Mouse (Mus musculus) testis, adult 2 months (tissue): Measurements from ENCODE around the gene Ano1. TPM values are rescaled to one million over a fixed set of nuclear protein-coding genes. Genes with fewer than 3 reads are reported as not detected.

Experiments
- H3K27ac ChIP-seq: fragments of 200-500 bp; 2 replicates; pipeline ENCODE4 v1.5.1; 2012; ENCODE audit warnings: low read depth, low read length; ENCODE audit not compliant: control insufficient read depth, insufficient read depth
- H3K27me3 ChIP-seq: fragments of 200-500 bp; 2 replicates; pipeline ENCODE4 v1.6.1; 2012; ENCODE audit warnings: mild to moderate bottlenecking, low read length, moderate library complexity; ENCODE audit not compliant: control insufficient read depth, insufficient read depth
- H3K36me3 ChIP-seq: fragments of 200-500 bp; 2 replicates; pipeline ENCODE4 v1.6.1; 2012; ENCODE audit warnings: mild to moderate bottlenecking, low read length; ENCODE audit not compliant: control insufficient read depth, insufficient read depth
- H3K4me1 ChIP-seq: fragments of 200-500 bp; 2 replicates; pipeline ENCODE4 v1.6.1; 2012; ENCODE audit warnings: low read length; ENCODE audit not compliant: control insufficient read depth, insufficient read depth
- H3K4me3 ChIP-seq: fragments of 200-500 bp; 2 replicates; pipeline ENCODE4 v1.5.1; 2012; ENCODE audit warnings: low read depth, mild to moderate bottlenecking, low read length, moderate library complexity, mixed read lengths; ENCODE audit not compliant: control insufficient read depth
- CTCF ChIP-seq: fragments of 200-500 bp; IDR thresholded peaks from 2 replicates; pipeline ENCODE4 v1.5.1; 2012; ENCODE audit warnings: low read depth, mild to moderate bottlenecking, inconsistent platforms, low read length, moderate library complexity; ENCODE audit not compliant: control insufficient read depth, insufficient read depth, insufficient replicate concordance
- POLR2A ChIP-seq: fragments of 200-500 bp; IDR thresholded peaks from 2 replicates; pipeline ENCODE4 v1.6.1; 2012; ENCODE audit warnings: low read depth, mild to moderate bottlenecking, inconsistent platforms, low read length, moderate library complexity; ENCODE audit not compliant: control insufficient read depth
- polyA plus RNA-seq: library from polyadenylated mRNA; depleted of rRNA; stranded (reverse); fragments of >200 nt; gene quantifications from 2 replicates; pipeline ENCODE4 v1.2.3, GENCODE M21; 2012

Ano1 gene
- polyA plus RNA-seq, 1 experiment: 28.2 TPM

DNA sequence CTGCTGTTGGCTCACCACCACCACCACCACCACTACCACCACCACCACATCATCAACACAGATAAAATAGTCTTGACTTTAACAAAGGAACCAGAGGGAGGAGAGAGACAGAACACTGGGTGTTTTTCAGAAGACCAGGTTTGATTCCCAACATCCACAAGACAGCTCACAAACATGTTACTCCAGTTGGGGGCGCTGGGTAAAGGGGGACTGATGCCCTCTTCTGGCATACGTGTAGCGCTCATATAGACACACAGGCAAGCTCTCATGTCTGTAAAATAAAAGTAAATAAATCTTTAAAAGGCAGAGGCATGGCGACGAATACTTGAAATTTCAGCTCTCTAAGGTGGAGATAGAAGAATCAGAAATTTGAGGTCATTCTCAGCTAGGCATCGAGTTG, 193.2 kb downstream of the Ano1 start:
- Histone ChIP-seq H3K27me3 (no peaks in the 10 kb centered on the region), H3K4me1 (peaks cover 6% of the 10 kb centered on the region), H3K27ac (no peak overlapping the region), H3K4me3 (no peak overlapping the region), H3K36me3 (no peaks in the 10 kb centered on the region)
- TF ChIP-seq POLR2A (no peak), CTCF (no peak)

DNA sequence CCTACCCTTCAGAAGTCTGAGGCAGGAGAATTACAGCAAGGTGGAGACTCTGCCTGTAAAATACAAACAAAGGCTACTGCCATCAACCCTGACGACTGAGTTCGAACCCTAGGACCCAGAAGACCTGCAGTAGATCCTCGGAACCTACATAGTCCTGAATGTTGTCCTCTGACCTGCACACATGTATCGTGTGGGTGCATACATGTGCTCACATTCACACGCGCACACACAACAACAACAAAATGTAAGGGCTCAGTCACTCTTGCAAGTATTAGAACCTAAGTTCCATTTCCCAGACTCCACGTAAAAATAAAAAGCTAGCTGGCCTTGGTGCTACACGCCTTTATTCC, 197.7 kb downstream of the Ano1 start:
- H3K36me3 ChIP-seq: no peaks in the 10 kb centered on the region
- H3K4me3 ChIP-seq: peak overlapping the region; percentile 98
- peak overlapping the region; percentile 54 for H3K27ac ChIP-seq
- H3K27me3 ChIP-seq: no peaks in the 10 kb centered on the region
- peaks cover 11% of the 10 kb centered on the region for H3K4me1 ChIP-seq
- TF ChIP-seq POLR2A: no peak
- no peak for TF ChIP-seq CTCF

DNA sequence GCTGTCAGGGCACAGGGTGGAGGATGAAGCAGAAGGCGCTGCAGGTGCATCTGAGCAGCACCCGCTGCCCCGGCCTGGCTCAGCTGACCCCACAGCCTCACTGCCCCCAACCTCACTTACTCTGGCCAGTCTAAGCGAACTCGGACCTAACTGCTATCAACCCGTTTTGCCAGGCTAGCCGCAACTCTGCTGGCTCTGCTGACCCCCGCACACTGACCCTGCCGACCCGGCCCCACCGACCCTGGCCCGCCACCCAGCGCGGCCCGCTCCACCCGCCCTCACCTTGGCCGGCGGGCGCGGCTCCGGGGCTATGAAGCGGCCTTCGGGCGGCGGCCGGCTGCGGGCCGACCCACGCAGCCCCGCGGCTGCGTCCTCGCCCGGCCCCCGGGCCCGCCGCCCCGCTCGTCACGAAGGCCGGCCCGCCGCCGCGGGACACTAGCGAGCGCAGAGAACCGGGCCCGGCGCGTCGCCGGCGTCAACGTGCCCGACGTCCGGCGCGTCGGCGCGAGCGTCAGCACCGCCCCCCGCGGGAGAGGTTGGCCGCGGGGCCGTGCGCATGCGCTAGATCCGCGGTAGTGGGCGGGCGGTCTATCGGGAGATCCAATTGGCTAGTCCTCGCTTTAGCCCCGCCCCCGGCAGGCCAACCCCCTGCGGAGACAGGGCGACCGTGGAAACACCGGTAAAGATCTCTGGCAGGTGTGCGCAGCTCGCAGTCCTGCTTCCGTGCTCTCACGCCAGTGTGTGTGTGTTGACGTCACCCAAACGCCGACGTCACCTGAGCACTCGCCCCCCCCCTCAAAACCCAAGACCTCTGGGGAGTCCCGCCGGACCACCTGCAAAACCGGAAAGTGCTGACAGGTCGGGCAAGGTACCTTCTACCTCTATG, 198.3 kb downstream of the Ano1 start, which contains the start of gene Ppfia1:
Ppfia1 (minus strand) TSS at position 493 of the 886 bp plus-strand sequence.
- H3K27me3 ChIP-seq: no peaks in the 10 kb centered on the region
- TF ChIP-seq POLR2A (peak; percentile 72), CTCF (no peak)
- peak within 1 kb of the TSS; percentile 98 for H3K4me3 ChIP-seq
- peaks cover under 1% of the 10 kb centered on the region; the same call in 1 of the 2 replicates for H3K36me3 ChIP-seq
- H3K27ac ChIP-seq: peak within 1 kb of the TSS; percentile 59
- H3K4me1 ChIP-seq: peaks cover 11% of the 10 kb centered on the region

DNA sequence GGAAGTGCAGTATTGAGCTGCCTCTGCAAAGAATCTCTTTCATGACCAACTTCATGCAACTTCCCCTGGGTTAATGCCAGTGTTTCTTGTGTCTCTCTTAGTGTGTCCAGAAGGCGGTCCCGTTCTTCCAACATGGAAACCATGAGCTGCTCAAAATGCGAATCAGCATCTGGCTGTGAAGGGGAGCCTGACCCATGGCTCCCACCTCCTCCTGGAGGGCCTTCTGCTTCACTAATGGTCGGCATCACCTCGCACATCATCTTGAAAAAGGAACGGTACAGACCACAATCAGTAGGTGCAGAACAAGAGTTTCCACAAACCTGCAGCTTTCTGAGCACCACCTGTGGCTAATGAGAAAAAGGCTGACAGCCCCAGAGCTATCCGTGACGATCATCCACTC, 199.5 kb downstream of the Ano1 start:
- Histone ChIP-seq H3K36me3 (peaks cover 2% of the 10 kb centered on the region; the same call in 1 of the 2 replicates), H3K27me3 (no peaks in the 10 kb centered on the region), H3K4me1 (peaks cover 11% of the 10 kb centered on the region), H3K4me3 (peak overlapping the region; percentile 98), H3K27ac (no peak overlapping the region)
- TF ChIP-seq POLR2A (no peak), CTCF (no peak)

DNA sequence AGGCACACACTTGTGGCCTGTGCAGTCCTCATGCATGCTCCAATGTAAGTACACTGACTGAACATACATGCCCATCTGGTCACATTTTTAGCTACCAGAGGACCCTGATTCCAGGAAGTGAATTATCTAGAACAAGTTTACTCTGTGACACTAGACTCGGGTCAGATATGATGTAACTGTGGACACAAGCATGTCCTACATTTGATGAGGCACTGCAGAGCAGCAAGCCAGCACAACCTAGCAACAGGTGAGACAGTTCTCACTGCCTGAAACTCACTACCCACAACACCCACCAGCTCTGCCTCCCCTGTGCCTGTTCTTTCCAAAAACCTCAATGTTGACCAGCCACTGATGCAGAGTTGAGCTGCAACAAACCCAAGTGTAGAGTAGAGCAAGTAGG, 201.0 kb downstream of the Ano1 start:
- Histone ChIP-seq H3K27ac (no peak overlapping the region), H3K4me3 (peak overlapping the region; percentile 11; the same call in 1 of the 2 replicates), H3K27me3 (no peaks in the 10 kb centered on the region), H3K4me1 (peaks cover 11% of the 10 kb centered on the region), H3K36me3 (peaks cover 2% of the 10 kb centered on the region; the same call in 1 of the 2 replicates)
- TF ChIP-seq POLR2A (no peak), CTCF (no peak)

DNA sequence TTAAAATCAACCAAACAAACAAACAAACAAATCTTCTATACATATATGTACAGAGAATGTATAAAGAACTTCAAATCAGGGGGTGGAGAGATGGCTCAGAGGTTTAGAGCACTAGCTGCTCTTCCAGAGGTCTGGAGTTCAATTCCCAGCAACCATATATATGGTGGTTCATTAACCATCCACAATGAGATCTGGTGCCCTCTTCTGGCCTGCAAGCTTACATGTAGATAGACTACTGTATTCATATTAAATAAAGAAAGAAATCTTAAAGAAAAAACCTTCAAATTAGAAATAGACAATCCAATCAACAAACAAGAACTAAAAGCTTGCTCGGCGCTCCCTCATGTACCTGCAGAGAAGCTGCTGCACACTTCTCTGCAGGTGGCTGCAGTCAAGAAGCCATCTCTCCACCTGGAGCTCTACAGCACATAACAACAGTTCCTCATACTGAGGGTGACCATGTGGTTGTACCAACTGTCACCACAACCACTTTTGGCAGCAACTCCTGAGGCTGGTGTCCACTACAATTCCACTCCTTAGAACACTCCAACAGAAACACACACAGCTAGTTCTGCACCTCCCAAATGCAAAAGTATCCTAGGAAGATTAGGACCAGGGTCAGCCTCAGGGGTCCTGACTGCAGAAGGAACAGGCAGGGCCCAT, 201.7 kb downstream of the Ano1 start:
- Histone ChIP-seq H3K27me3 (no peaks in the 10 kb centered on the region), H3K4me3 (no peak overlapping the region), H3K36me3 (peaks cover 2% of the 10 kb centered on the region; the same call in 1 of the 2 replicates), H3K4me1 (peaks cover 11% of the 10 kb centered on the region), H3K27ac (no peak overlapping the region)
- no peak for TF ChIP-seq POLR2A
- no peak for TF ChIP-seq CTCF

DNA sequence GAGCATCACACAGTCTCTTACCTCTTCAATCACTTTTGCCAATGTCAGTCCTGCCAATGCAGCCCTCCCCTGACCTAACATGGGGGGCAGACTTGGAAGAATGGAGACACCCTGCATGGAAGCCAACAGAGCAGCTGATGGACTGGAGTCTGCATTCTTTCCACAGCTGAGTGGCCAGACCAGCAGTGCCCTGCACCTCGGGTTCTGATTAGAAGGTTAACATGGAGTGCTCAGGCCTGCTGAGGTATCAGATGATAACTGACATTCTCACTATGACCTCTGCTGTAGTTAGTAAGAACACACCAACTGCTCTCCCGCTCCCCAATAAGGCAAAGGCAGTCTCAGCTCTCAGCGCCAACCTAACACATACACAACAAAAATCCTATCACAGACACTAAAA, 206.5 kb downstream of the Ano1 start:
- H3K27me3 ChIP-seq: no peaks in the 10 kb centered on the region
- H3K36me3 ChIP-seq: peaks cover 2% of the 10 kb centered on the region
- no peak overlapping the region for H3K4me3 ChIP-seq
- H3K4me1 ChIP-seq: no peaks in the 10 kb centered on the region
- TF ChIP-seq POLR2A (no peak), CTCF (no peak)
- no peak overlapping the region for H3K27ac ChIP-seq
